Mouse (Mus musculus): ENCODE results near the gene 2010003K11Rik. TPM values are rescaled to one million over a fixed set of nuclear protein-coding genes. Genes with fewer than 3 reads are reported as not detected.

2010003K11Rik gene
- polyA plus RNA-seq (2015; fragmentation: Nextera tagmentation; extraction: Ambion mirVana), result 0.28 TPM in 1 of 2 replicates, not detected in the other

DNA sequence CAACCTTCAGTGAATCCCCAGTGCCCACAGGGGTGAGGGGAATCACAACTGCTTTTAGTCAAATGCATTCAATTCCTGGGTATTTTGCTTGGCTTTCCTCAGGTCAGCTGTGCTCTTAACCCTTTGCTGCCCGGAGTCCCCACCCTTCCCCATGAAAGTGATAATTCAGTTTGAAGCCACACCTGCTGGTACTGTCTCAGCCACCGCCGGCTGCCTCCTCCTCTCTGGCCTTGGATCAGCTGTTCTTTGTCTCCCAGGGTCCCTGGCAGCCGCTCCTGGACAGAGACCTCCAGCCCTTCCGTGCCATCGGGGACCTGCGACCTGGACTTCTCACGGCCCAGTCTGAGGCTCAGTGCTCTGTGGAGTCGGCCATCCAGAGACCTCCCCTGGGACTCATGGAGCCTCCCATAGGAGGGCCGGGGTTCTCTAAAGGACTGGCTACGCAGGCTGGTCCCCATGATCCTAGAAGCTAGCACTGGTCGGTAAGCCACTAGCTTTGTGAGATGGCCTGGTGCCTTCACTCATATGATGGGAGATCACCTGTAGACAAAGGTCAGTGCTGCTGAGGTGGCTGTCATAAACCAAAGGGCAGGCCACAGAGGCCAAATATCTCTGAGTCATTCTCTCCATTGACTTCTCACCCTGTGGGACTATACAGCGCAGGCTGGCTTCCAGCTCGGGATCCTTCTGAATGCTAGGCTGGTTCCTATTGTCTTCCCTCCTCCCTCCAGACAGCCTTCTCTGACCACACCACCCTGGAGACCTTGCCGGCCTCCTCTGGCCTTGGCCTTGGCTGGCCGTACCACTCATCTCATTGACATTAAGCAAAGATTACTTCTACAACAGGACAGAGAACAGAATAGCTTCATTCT is at the start of gene 2010003K11Rik:
Gene 2010003K11Rik, minus strand, starts transcription at position 522 of the 872 bp plus-strand sequence.
- Histone ChIP-seq H3K9ac (no peak within 1 kb of the TSS), H3K27me3 (no peaks in the 10 kb centered on the region), H3K36me3 (no peaks in the 10 kb centered on the region), H3K4me2 (peak within 1 kb of the TSS; percentile 32; the same call in 1 of the 2 replicates), H3K9me3 (replicated peaks) (no peaks in the 10 kb centered on the region), H3K4me3 (replicated peaks) (no peak within 1 kb of the TSS), H3K27ac (no peak within 1 kb of the TSS), H3K4me1 (peaks cover 15% of the 10 kb centered on the region)
- ATAC-seq (replicated peaks; ENCODE audit: low FRiP score), result no peak; the same call in 1 of the 2 replicates
- WGBS, result 59% methylated on average over 16 of the region's 16 CpGs

DNA sequence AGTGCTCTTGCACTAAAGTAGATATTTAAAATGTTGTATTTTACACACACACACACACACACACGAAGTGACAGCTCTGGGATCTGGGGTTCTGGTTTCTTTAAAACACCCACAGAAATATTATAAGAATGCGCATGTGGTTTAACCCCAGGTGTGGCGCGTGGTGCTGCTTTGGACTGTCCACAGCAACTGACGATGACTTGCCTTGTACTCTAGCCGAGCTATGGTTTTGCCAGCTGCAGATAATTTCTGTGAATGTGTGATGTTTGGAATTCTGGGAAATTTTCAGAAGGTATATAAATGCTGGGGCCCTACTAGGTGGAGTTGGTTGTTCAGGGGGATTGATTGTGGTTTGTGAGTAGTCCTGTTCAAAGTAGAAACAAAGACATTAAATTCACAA is 49.4 kb upstream of the 2010003K11Rik start:
- no peak overlapping the region for H3K4me2 ChIP-seq
- WGBS, result 85% methylated on average over 6 of the region's 6 CpGs
- H3K4me3 ChIP-seq (replicated peaks), result no peak overlapping the region
- no peaks in the 10 kb centered on the region for H3K4me1 ChIP-seq
- H3K27ac ChIP-seq, result no peak overlapping the region
- H3K36me3 ChIP-seq, result no peaks in the 10 kb centered on the region
- no peak overlapping the region for H3K9ac ChIP-seq
- H3K9me3 ChIP-seq (replicated peaks), result no peaks in the 10 kb centered on the region
- H3K27me3 ChIP-seq, result no peaks in the 10 kb centered on the region
- no peak for ATAC-seq (replicated peaks; ENCODE audit: low FRiP score)

DNA sequence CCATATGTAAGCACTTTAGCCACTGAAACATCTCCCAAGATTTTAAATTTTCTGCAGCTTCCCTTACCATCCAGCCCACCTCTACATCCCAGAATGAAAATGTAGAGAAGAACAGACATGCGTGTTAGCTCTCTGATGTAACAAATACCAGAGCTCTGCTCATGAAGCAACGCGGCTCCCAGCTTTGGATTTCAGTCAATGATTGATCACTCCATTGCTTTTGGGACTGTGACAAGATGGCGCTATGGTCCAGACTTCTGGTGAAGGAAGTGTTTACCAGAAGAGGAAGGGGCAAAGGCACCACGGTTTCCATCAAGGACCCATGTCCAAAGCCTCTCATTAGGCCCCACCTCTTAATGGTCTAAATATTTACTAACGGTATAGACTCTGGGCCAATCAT is 47.5 kb upstream of the 2010003K11Rik start:
- WGBS, result 90% methylated on average over 6 of the region's 6 CpGs
- Histone ChIP-seq H3K4me3 (replicated peaks) (no peak overlapping the region), H3K9me3 (replicated peaks) (no peaks in the 10 kb centered on the region), H3K4me2 (no peak overlapping the region), H3K9ac (no peak overlapping the region), H3K36me3 (no peaks in the 10 kb centered on the region), H3K27ac (no peak overlapping the region), H3K27me3 (no peaks in the 10 kb centered on the region), H3K4me1 (peaks cover 9% of the 10 kb centered on the region; the same call in 1 of the 2 replicates)
- ATAC-seq (replicated peaks; ENCODE audit: low FRiP score), result no peak

DNA sequence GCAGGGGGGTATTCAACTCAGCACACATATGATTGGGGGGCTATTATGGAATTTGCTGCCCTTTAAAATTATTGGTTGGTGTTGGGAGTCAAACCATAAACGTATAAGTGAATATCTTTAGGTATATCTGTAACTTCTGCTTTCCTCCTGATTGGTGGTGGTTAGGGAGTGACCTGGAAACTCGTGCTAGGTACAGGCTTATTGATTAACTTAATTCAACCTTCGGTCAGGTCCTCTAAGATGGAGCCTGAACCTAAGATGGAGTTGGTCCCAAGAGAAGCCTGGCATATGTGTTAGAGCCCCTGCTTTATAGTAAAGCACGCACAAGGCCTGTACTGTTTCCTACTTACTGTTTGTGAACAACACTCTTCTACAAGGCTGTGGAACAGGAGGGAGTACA is 46.7 kb upstream of the 2010003K11Rik start:
- no peaks in the 10 kb centered on the region for H3K9me3 ChIP-seq (replicated peaks)
- H3K36me3 ChIP-seq, result no peaks in the 10 kb centered on the region
- no peak overlapping the region for H3K9ac ChIP-seq
- ATAC-seq (replicated peaks; ENCODE audit: low FRiP score), result no peak
- H3K4me3 ChIP-seq (replicated peaks), result no peak overlapping the region
- WGBS, result 78% methylated on average over 4 of the region's 4 CpGs
- no peaks in the 10 kb centered on the region for H3K27me3 ChIP-seq
- H3K27ac ChIP-seq, result no peak overlapping the region
- H3K4me2 ChIP-seq, result no peak overlapping the region
- H3K4me1 ChIP-seq, result peaks cover 11% of the 10 kb centered on the region; the same call in 1 of the 2 replicates

DNA sequence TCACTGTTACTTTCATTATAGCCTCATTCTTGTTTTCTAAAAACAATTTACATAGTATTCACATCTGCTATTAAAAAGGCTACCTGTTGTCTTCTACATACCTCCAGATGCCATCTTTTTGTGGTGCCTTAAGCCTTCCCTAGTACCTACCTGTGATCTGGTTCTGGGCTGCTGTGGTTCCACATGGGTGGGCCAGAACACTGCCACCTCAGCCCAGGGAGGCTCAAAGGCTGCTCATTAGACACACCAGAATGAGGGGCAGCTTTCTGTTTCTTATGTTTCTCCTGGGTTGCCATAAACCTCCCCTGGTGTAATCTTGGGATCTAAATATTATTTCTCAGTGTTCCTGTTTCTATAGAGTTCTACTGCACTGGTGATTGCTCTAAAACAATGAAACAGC is 43.7 kb upstream of the 2010003K11Rik start:
- no peaks in the 10 kb centered on the region for H3K9me3 ChIP-seq (replicated peaks)
- H3K27me3 ChIP-seq, result no peaks in the 10 kb centered on the region
- H3K4me1 ChIP-seq, result peaks cover 11% of the 10 kb centered on the region; the same call in 1 of the 2 replicates
- H3K9ac ChIP-seq, result no peak overlapping the region
- H3K36me3 ChIP-seq, result no peaks in the 10 kb centered on the region
- no peak overlapping the region for H3K4me2 ChIP-seq
- ATAC-seq (replicated peaks; ENCODE audit: low FRiP score), result no peak
- 0 out of 2 replicates have a peak overlapping the region, but pooled peaks have one; percentile 2 for H3K27ac ChIP-seq
- no peak overlapping the region for H3K4me3 ChIP-seq (replicated peaks)

DNA sequence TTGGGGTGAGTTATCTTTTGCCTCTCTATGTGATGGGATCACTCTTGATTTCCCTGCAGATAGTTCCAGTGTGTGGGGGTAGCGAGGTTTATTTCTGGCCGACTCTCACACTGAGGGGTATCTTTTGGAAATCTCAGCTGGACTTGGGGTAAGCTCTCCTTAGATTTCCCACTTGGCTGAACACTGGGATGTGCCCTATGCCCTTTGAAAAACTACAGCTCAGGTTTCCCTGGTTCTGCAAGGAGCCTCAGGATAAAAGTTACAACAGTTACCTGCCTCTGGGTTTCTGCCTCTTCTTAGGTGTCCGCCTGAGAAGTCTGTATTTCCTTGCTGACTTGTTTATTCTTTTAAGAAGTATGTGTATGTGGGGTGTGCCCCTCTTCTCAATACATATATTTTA is 42.6 kb upstream of the 2010003K11Rik start:
- Histone ChIP-seq H3K36me3 (no peaks in the 10 kb centered on the region), H3K4me2 (no peak overlapping the region), H3K4me3 (replicated peaks) (no peak overlapping the region), H3K9ac (no peak overlapping the region), H3K4me1 (peaks cover 14% of the 10 kb centered on the region), H3K27ac (peak overlapping the region; percentile 32), H3K9me3 (replicated peaks) (no peaks in the 10 kb centered on the region), H3K27me3 (no peaks in the 10 kb centered on the region)
- 57% methylated on average over 3 of the region's 3 CpGs for WGBS
- ATAC-seq (replicated peaks; ENCODE audit: low FRiP score), result no peak

DNA sequence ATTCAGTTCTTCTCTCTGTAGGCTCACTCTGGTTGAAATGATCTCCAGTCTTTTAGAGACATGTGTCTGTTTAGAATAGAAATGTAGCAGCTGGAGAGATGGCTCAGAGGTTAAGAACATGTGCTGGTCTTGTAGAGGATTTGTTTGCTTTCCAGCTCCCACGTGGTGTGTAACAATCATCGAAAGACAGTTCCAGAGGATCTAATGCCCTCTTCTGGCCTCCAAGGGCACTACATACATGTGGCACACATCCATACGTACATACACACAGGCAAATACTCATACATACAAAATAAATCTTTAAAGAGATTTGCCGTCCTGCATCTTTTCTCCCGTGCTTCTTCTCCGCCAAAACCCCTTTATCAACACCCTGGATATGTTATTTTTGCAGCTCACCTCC is 41.9 kb upstream of the 2010003K11Rik start:
- ATAC-seq (replicated peaks; ENCODE audit: low FRiP score), result no peak
- Histone ChIP-seq H3K4me3 (replicated peaks) (no peak overlapping the region), H3K4me2 (no peak overlapping the region), H3K27ac (no peak overlapping the region), H3K9ac (no peak overlapping the region), H3K4me1 (peaks cover 14% of the 10 kb centered on the region), H3K27me3 (no peaks in the 10 kb centered on the region), H3K9me3 (replicated peaks) (no peaks in the 10 kb centered on the region), H3K36me3 (no peaks in the 10 kb centered on the region)
- 80% methylated on average over 6 of the region's 6 CpGs for WGBS

DNA sequence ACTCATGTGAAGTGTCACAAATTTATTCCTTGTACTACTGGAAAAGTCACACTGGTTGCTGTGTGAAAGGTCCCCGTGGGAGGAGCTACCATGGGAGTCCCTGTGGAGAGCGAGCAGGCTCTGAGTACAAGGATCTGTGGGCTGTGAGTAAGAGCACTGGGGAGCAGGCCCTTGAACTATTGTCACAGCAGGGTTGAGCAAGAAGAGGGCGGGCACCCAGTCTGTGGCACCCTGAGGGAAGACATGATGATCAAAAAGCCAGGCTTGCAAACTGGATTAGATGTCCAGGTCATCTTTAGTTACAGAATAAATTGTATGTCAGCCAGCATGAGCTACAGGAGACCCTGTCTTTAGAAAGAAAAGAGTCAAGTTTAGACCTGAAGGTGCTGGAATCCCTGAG is 38.2 kb upstream of the 2010003K11Rik start:
- H3K4me2 ChIP-seq, result no peak overlapping the region
- no peak overlapping the region for H3K27ac ChIP-seq
- peaks cover 11% of the 10 kb centered on the region for H3K4me1 ChIP-seq
- no peak overlapping the region for H3K9ac ChIP-seq
- H3K27me3 ChIP-seq, result no peaks in the 10 kb centered on the region
- no peaks in the 10 kb centered on the region for H3K9me3 ChIP-seq (replicated peaks)
- H3K36me3 ChIP-seq, result no peaks in the 10 kb centered on the region
- ATAC-seq (replicated peaks; ENCODE audit: low FRiP score), result no peak
- WGBS, result 70% methylated on average over 3 of the region's 3 CpGs
- H3K4me3 ChIP-seq (replicated peaks), result no peak overlapping the region

DNA sequence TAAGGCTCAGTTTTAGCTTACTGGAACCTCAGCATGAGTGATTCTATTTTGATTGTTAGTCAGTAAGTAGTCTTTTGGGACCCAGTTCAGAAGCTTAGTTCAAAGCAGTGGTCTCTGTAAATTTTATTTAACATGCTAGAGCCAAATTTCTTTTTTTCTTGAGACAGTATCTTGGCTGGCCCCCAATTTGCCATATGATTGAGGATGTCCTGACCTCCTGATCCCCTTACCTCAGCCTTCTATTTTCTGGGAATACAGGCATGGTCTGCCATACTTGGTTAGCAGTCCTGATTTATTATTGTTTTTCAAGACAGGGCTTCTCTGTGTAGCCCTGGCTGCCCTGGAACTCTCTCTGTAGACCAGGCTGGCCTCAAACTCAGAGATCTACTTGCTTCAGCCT is 37.5 kb upstream of the 2010003K11Rik start:
- no peak overlapping the region for H3K27ac ChIP-seq
- no peak overlapping the region for H3K4me2 ChIP-seq
- H3K9me3 ChIP-seq (replicated peaks), result no peaks in the 10 kb centered on the region
- no peak overlapping the region for H3K9ac ChIP-seq
- no peak for ATAC-seq (replicated peaks; ENCODE audit: low FRiP score)
- H3K4me1 ChIP-seq, result peaks cover 5% of the 10 kb centered on the region; the same call in 1 of the 2 replicates
- H3K4me3 ChIP-seq (replicated peaks), result no peak overlapping the region
- no peaks in the 10 kb centered on the region for H3K36me3 ChIP-seq
- H3K27me3 ChIP-seq, result no peaks in the 10 kb centered on the region

DNA sequence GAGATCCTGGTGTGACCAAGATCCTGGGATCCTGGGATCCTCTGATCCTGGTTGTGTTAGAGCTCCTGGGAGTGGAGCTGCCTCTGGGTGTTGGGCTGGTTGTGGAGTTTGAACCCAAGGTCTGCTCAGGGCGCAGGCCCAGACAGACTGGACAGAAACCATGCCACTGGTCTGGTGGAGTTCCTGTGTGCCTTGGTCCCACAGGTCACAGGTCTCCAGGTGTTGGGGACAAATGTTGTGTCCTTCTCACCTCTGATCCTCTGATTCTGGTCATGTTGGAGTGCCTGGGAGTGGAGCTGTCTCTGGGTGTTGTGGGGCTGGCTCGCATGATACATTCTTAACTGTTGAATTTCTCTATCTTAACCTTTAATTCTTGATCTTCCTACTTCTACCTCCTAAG is 36.3 kb upstream of the 2010003K11Rik start:
- Histone ChIP-seq H3K27me3 (no peaks in the 10 kb centered on the region), H3K9me3 (replicated peaks) (no peaks in the 10 kb centered on the region)

DNA sequence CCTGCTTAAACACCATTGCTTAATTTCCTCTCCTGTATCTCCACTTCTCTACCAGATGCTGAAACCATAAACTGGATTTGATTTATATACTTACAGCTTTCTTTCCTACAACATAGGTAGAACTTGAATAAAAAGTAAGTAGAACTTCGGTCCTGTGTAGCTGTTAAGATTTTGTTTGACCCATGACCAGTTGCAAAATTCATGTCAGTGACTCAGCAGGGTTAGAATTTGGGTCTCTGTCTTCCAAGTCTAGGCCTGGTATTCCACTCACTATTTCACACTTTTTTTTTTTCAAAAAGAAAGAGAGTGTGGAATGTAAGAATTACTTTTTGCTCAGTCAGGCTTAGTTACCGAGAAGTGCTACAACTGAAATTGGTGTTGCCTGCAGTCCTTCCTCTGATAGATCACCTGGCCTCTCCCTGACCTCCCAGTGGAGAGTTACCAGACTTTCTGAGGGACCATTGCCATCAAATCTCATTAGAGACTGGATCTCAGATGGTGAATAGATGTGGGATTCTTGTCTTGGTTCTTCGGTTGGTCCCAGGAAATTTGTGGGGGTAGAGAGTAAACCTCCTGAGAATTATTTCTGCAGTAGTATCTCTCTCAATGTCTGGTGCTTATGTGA is 23.2 kb upstream of the 2010003K11Rik start:
- H3K9me3 ChIP-seq (replicated peaks), result no peaks in the 10 kb centered on the region
- H3K4me2 ChIP-seq, result no peak overlapping the region
- no peak overlapping the region for H3K27ac ChIP-seq
- 87% methylated on average over 3 of the region's 3 CpGs for WGBS
- no peaks in the 10 kb centered on the region for H3K27me3 ChIP-seq
- no peak for ATAC-seq (replicated peaks; ENCODE audit: low FRiP score)
- no peak overlapping the region for H3K9ac ChIP-seq
- H3K4me1 ChIP-seq, result no peaks in the 10 kb centered on the region
- no peaks in the 10 kb centered on the region for H3K36me3 ChIP-seq
- H3K4me3 ChIP-seq (replicated peaks), result no peak overlapping the region

More for the DNA sequence above, 36.3 kb upstream of the 2010003K11Rik start:
- no peak for ATAC-seq (replicated peaks; ENCODE audit: low FRiP score)
- Histone ChIP-seq H3K36me3 (no peaks in the 10 kb centered on the region), H3K4me1 (peaks cover 2% of the 10 kb centered on the region; the same call in 1 of the 2 replicates), H3K4me3 (replicated peaks) (no peak overlapping the region), H3K9ac (no peak overlapping the region), H3K27ac (no peak overlapping the region), H3K4me2 (no peak overlapping the region)
- WGBS, result 87% methylated on average over 2 of the region's 2 CpGs

DNA sequence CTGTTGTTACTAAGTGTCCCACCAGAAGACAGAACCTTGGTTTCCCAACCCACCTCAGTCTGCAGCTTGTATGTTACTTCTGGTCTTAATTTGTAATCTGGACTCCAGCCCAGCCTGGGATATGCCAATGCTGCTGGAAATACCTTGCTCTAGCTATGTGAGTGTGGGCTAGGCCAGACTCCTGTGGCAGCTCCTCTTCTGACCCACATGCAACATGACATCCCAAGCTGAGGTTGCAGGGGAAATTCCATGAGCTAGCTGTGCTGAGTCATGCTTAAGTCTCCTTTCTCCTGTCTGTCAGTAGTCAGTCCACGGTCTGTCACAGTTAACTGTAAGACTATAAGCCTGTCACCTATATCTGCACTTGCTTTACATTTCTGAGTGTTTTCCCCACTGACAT is 19.1 kb upstream of the 2010003K11Rik start:
- Histone ChIP-seq H3K36me3 (no peaks in the 10 kb centered on the region), H3K4me2 (no peak overlapping the region), H3K9me3 (replicated peaks) (no peaks in the 10 kb centered on the region), H3K4me1 (peaks cover 11% of the 10 kb centered on the region), H3K27ac (no peak overlapping the region), H3K4me3 (replicated peaks) (no peak overlapping the region), H3K9ac (no peak overlapping the region), H3K27me3 (no peaks in the 10 kb centered on the region)
- WGBS, result 69% methylated on average over 1 of the region's 1 CpGs
- ATAC-seq (replicated peaks; ENCODE audit: low FRiP score), result no peak
